Mouse (Mus musculus) limb, embryonic 12.5 days (tissue): ENCODE measurements at regions not wholly inside any gene's neighbourhood (a gene's known extent, or its start where the extent isn't known, plus 50 kb on each side); places are given as distances from the start of the nearest gene placed in this dataset.

Source experiments
- ATAC-seq: fragments of 200-750 bp; cut with Nextera tagmentation; 2 replicates; pipeline ENCODE4 v1.8.0; 2017; ENCODE audit warnings: low read depth, moderate TSS enrichment; ENCODE audit not compliant: insufficient number of reproducible peaks, insufficient read depth, low FRiP score, low TSS enrichment
- H3K27ac ChIP-seq: fragments of 300-500 bp; sonication (generic); 2 replicates; pipeline ENCODE4 v1.5.1; 2016; ENCODE audit warnings: mild to moderate bottlenecking, moderate library complexity
- H3K27me3 ChIP-seq: fragments of 300-500 bp; sonication (generic); 2 replicates; pipeline ENCODE4 v1.6.1; 2016; ENCODE audit warnings: mild to moderate bottlenecking, moderate library complexity
- H3K36me3 ChIP-seq: fragments of 300-500 bp; sonication (generic); 2 replicates; pipeline ENCODE4 v1.6.1; 2016; ENCODE audit warnings: mild to moderate bottlenecking, moderate library complexity
- H3K4me1 ChIP-seq: fragments of 300-500 bp; sonication (generic); replicated peaks from 2 replicates; pipeline ENCODE4 v1.6.1; 2016
- H3K4me2 ChIP-seq: fragments of 300-500 bp; sonication (generic); 2 replicates; pipeline ENCODE4 v1.6.1; 2016; ENCODE audit warnings: mild to moderate bottlenecking, moderate library complexity
- H3K4me3 ChIP-seq: fragments of 300-500 bp; sonication (generic); replicated peaks from 2 replicates; pipeline ENCODE4 v1.5.1; 2016; ENCODE audit warnings: mild to moderate bottlenecking
- H3K9ac ChIP-seq: fragments of 300-500 bp; sonication (generic); replicated peaks from 2 replicates; pipeline ENCODE4 v1.6.1; 2016; ENCODE audit warnings: mild to moderate bottlenecking, moderate library complexity
- H3K9me3 ChIP-seq: fragments of 300-500 bp; sonication (generic); 2 replicates; pipeline ENCODE4 v1.6.1; 2016; ENCODE audit warnings: mild to moderate bottlenecking, moderate library complexity
- WGBS: fragments of 180-500 bp; shearing (Covaris S2); methylation state at CpG from one replicate; pipeline ENCODE4 v1.1.7; 2016; 5-methylcytosine and 5-hydroxymethylcytosine counted together

GRCm38 (mm10) chr13:48371060-48371459, 110.0 kb downstream of the Id4 start:
- WGBS: 73% methylated on average over 9 of the region's 9 CpGs

GRCm38 (mm10) chr13:48376405-48376804, 115.4 kb downstream of the Id4 start:
- Histone ChIP-seq H3K27ac (no peak overlapping the region), H3K27me3 (no peaks in the 10 kb centered on the region), H3K9me3 (no peaks in the 10 kb centered on the region), H3K4me1 (no peaks in the 10 kb centered on the region), H3K36me3 (no peaks in the 10 kb centered on the region), H3K4me2 (no peak overlapping the region), H3K9ac (no peak overlapping the region), H3K4me3 (no peak overlapping the region)
- 82% methylated on average over 4 of the region's 4 CpGs for WGBS
- ATAC-seq: no peak

More at GRCm38 (mm10) chr13:48371060-48371459, 110.0 kb downstream of the Id4 start:
- Histone ChIP-seq H3K9ac (no peak overlapping the region), H3K4me3 (no peak overlapping the region), H3K4me2 (no peak overlapping the region), H3K27ac (no peak overlapping the region), H3K9me3 (no peaks in the 10 kb centered on the region), H3K36me3 (no peaks in the 10 kb centered on the region), H3K4me1 (no peaks in the 10 kb centered on the region), H3K27me3 (no peaks in the 10 kb centered on the region)
- ATAC-seq: no peak

- 60% methylated on average over 13 of the region's 13 CpGs for WGBS
- no peak for ATAC-seq
- no peaks in the 10 kb centered on the region for H3K9me3 ChIP-seq
- H3K4me3 ChIP-seq: no peak overlapping the region
- H3K36me3 ChIP-seq: no peaks in the 10 kb centered on the region
- H3K27ac ChIP-seq: no peak overlapping the region
- H3K4me2 ChIP-seq: no peak overlapping the region
- no peaks in the 10 kb centered on the region for H3K27me3 ChIP-seq
- H3K4me1 ChIP-seq: peaks cover 14% of the 10 kb centered on the region
- H3K9ac ChIP-seq: no peak overlapping the region
These were observed 122.8 kb downstream of the Id4 start for GRCm38 (mm10) chr13:48383580-48384445.

- 35% methylated on average over 11 of the region's 11 CpGs for WGBS
- H3K36me3 ChIP-seq: no peaks in the 10 kb centered on the region
These were observed 123.9 kb downstream of the Id4 start for GRCm38 (mm10) chr13:48384901-48385300.

GRCm38 (mm10) chr13:48391126-48391525, 122.1 kb downstream of the Zfp169 start:
- Histone ChIP-seq H3K9ac (no peak overlapping the region), H3K4me2 (no peak overlapping the region), H3K9me3 (no peaks in the 10 kb centered on the region), H3K36me3 (no peaks in the 10 kb centered on the region), H3K27me3 (no peaks in the 10 kb centered on the region), H3K4me3 (no peak overlapping the region), H3K4me1 (no peaks in the 10 kb centered on the region), H3K27ac (no peak overlapping the region)
- no peak for ATAC-seq
- 86% methylated on average over 11 of the region's 11 CpGs for WGBS

More at GRCm38 (mm10) chr13:48384901-48385300, 123.9 kb downstream of the Id4 start:
- H3K4me3 ChIP-seq: no peak overlapping the region
- peak overlapping the region; percentile 9; the same call in 1 of the 2 replicates for H3K4me2 ChIP-seq
- no peak overlapping the region for H3K9ac ChIP-seq
- peaks cover 14% of the 10 kb centered on the region for H3K4me1 ChIP-seq
- no peaks in the 10 kb centered on the region for H3K27me3 ChIP-seq
- ATAC-seq: no peak
- no peaks in the 10 kb centered on the region for H3K9me3 ChIP-seq
- H3K27ac ChIP-seq: no peak overlapping the region

- H3K27me3 ChIP-seq: no peaks in the 10 kb centered on the region
- no peaks in the 10 kb centered on the region for H3K4me1 ChIP-seq
- H3K4me2 ChIP-seq: no peak overlapping the region
- H3K9ac ChIP-seq: no peak overlapping the region
- H3K36me3 ChIP-seq: no peaks in the 10 kb centered on the region
- 7% methylated on average over 1 of the region's 1 CpGs for WGBS
- no peak overlapping the region for H3K4me3 ChIP-seq
- H3K27ac ChIP-seq: no peak overlapping the region
- no peak for ATAC-seq
- H3K9me3 ChIP-seq: no peaks in the 10 kb centered on the region
These were observed 115.5 kb downstream of the Zfp169 start for GRCm38 (mm10) chr13:48397761-48398160.

GRCm38 (mm10) chr13:48398617-48399016, 114.6 kb downstream of the Zfp169 start:
- Histone ChIP-seq H3K4me2 (no peak overlapping the region), H3K36me3 (no peaks in the 10 kb centered on the region), H3K4me3 (no peak overlapping the region), H3K27me3 (no peaks in the 10 kb centered on the region), H3K27ac (no peak overlapping the region), H3K4me1 (no peaks in the 10 kb centered on the region), H3K9ac (no peak overlapping the region), H3K9me3 (no peaks in the 10 kb centered on the region)
- ATAC-seq: no peak
- WGBS: 88% methylated on average over 3 of the region's 3 CpGs

- Histone ChIP-seq H3K4me2 (no peak overlapping the region), H3K9ac (no peak overlapping the region), H3K4me3 (no peak overlapping the region), H3K27ac (no peak overlapping the region), H3K36me3 (no peaks in the 10 kb centered on the region), H3K4me1 (no peaks in the 10 kb centered on the region), H3K9me3 (no peaks in the 10 kb centered on the region), H3K27me3 (no peaks in the 10 kb centered on the region)
- WGBS: 23% methylated on average over 5 of the region's 5 CpGs
- ATAC-seq: no peak
These were observed 110.9 kb downstream of the Zfp169 start for GRCm38 (mm10) chr13:48402316-48402715.

- Histone ChIP-seq H3K9ac (no peak overlapping the region), H3K4me2 (no peak overlapping the region), H3K4me1 (no peaks in the 10 kb centered on the region), H3K4me3 (no peak overlapping the region), H3K9me3 (no peaks in the 10 kb centered on the region), H3K27me3 (no peaks in the 10 kb centered on the region), H3K36me3 (no peaks in the 10 kb centered on the region), H3K27ac (no peak overlapping the region)
- WGBS: 73% methylated on average over 9 of the region's 9 CpGs
- ATAC-seq: no peak
These were observed 90.6 kb downstream of the Zfp169 start for GRCm38 (mm10) chr13:48422438-48423329.

GRCm38 (mm10) chr13:48426816-48427215, 86.4 kb downstream of the Zfp169 start:
- Histone ChIP-seq H3K9me3 (no peaks in the 10 kb centered on the region), H3K9ac (no peak overlapping the region), H3K4me1 (no peaks in the 10 kb centered on the region), H3K36me3 (no peaks in the 10 kb centered on the region), H3K27me3 (no peaks in the 10 kb centered on the region), H3K4me3 (no peak overlapping the region), H3K4me2 (no peak overlapping the region), H3K27ac (no peak overlapping the region)
- ATAC-seq: no peak
- WGBS: 64% methylated on average over 5 of the region's 5 CpGs

GRCm38 (mm10) chr13:48436659-48437345, 76.4 kb downstream of the Zfp169 start:
- no peak overlapping the region for H3K27ac ChIP-seq
- no peaks in the 10 kb centered on the region for H3K36me3 ChIP-seq
- 0 out of 2 replicates have a peak, but pooled peaks cover 7% of the 10 kb centered on the region for H3K4me1 ChIP-seq
- no peak overlapping the region for H3K9ac ChIP-seq
- H3K4me2 ChIP-seq: no peak overlapping the region
- no peaks in the 10 kb centered on the region for H3K9me3 ChIP-seq
- ATAC-seq: no peak
- no peaks in the 10 kb centered on the region for H3K27me3 ChIP-seq
- WGBS: 61% methylated on average over 14 of the region's 14 CpGs
- no peak overlapping the region for H3K4me3 ChIP-seq
